Mouse (Mus musculus): ENCODE measurements around the gene Ski. TPM values are rescaled to one million over a fixed set of nuclear protein-coding genes. Genes with fewer than 3 reads are reported as not detected.

Ski gene
- polyA plus RNA-seq, 1 experiment from 2014 or later: 14.3 TPM

GRCm38 (mm10) chr4:155121222-155121621 is 101.2 kb downstream of the Ski start:
- Histone ChIP-seq H3K36me3 (ENCODE audit: control insufficient read depth, insufficient read depth, low read length) (no peaks in the 10 kb centered on the region), H3K4me3 (replicated peaks; ENCODE audit: low read depth, low read length) (no peak overlapping the region), H3K9ac (replicated peaks; ENCODE audit: low read length) (no peak overlapping the region), H3K27me3 (ENCODE audit: control insufficient read depth, insufficient read depth, low read length) (no peaks in the 10 kb centered on the region), H3K4me1 (ENCODE audit: control insufficient read depth, insufficient read depth, low read length) (peaks cover 13% of the 10 kb centered on the region), H3K9me3 (ENCODE audit: control insufficient read depth, low read length) (no peaks in the 10 kb centered on the region), H3K4me2 (ENCODE audit: low read length) (no peak overlapping the region), H3K27ac (replicated peaks; ENCODE audit: low read depth, low read length) (no peak overlapping the region)
- WGBS: 89% methylated on average over 6 of the region's 6 CpGs
- DNase-seq (no peak), ATAC-seq (ENCODE audit: low FRiP score, low TSS enrichment) (no peak)

- Histone ChIP-seq H3K36me3 (ENCODE audit: control insufficient read depth, insufficient read depth, low read length) (no peaks in the 10 kb centered on the region), H3K27ac (replicated peaks; ENCODE audit: low read depth, low read length) (no peak overlapping the region), H3K4me3 (replicated peaks; ENCODE audit: low read depth, low read length) (no peak overlapping the region), H3K9ac (replicated peaks; ENCODE audit: low read length) (no peak overlapping the region), H3K4me2 (ENCODE audit: low read length) (no peak overlapping the region), H3K9me3 (ENCODE audit: control insufficient read depth, low read length) (no peaks in the 10 kb centered on the region), H3K27me3 (ENCODE audit: control insufficient read depth, insufficient read depth, low read length) (no peaks in the 10 kb centered on the region), H3K4me1 (ENCODE audit: control insufficient read depth, insufficient read depth, low read length) (peaks cover 13% of the 10 kb centered on the region)
- DNase-seq (no peak), ATAC-seq (ENCODE audit: low FRiP score, low TSS enrichment) (no peak)
- WGBS: 84% methylated on average over 5 of the region's 5 CpGs
These were observed 101.8 kb downstream of the Ski start for GRCm38 (mm10) chr4:155120583-155120982.

DNA sequence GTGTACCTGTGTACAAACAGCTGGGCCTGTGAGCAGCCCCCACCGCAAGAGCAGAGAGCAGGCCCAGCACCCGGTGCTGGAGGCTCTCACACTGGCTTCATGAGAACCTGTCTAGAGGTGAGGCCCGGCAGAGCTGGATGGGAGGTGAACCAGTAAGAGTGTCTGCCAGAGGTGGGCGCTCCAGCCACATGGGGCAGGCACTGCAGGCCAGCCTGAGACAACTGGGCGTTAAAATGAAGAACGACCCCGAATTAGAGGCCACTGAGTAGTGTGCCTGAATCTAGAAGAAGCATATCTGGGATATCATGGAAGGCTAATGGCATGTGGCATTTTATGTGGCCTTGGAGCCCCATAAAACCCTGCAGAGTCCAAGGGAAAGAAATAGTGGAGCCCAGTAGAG is 102.4 kb downstream of the Ski start:
- no peak for ATAC-seq (ENCODE audit: low FRiP score, low TSS enrichment)
- WGBS: 88% methylated on average over 7 of the region's 7 CpGs

GRCm38 (mm10) chr4:155118278-155118677 is 104.1 kb downstream of the Ski start:
- ATAC-seq (ENCODE audit: low FRiP score, low TSS enrichment): no peak
- peaks cover 13% of the 10 kb centered on the region for H3K4me1 ChIP-seq (ENCODE audit: control insufficient read depth, insufficient read depth, low read length)
- no peak overlapping the region for H3K4me3 ChIP-seq (replicated peaks; ENCODE audit: low read depth, low read length)
- H3K27me3 ChIP-seq (ENCODE audit: control insufficient read depth, insufficient read depth, low read length): no peaks in the 10 kb centered on the region
- no peak overlapping the region for H3K27ac ChIP-seq (replicated peaks; ENCODE audit: low read depth, low read length)
- 51% methylated on average over 10 of the region's 10 CpGs for WGBS
- no peak overlapping the region for H3K4me2 ChIP-seq (ENCODE audit: low read length)
- no peaks in the 10 kb centered on the region for H3K36me3 ChIP-seq (ENCODE audit: control insufficient read depth, insufficient read depth, low read length)
- H3K9ac ChIP-seq (replicated peaks; ENCODE audit: low read length): no peak overlapping the region
- DNase-seq: no peak
- no peaks in the 10 kb centered on the region for H3K9me3 ChIP-seq (ENCODE audit: control insufficient read depth, low read length)

More for the DNA sequence above, 102.4 kb downstream of the Ski start:
- Histone ChIP-seq H3K27me3 (ENCODE audit: control insufficient read depth, insufficient read depth, low read length) (no peaks in the 10 kb centered on the region), H3K36me3 (ENCODE audit: control insufficient read depth, insufficient read depth, low read length) (no peaks in the 10 kb centered on the region), H3K4me1 (ENCODE audit: control insufficient read depth, insufficient read depth, low read length) (peaks cover 13% of the 10 kb centered on the region), H3K4me3 (replicated peaks; ENCODE audit: low read depth, low read length) (no peak overlapping the region), H3K27ac (replicated peaks; ENCODE audit: low read depth, low read length) (no peak overlapping the region), H3K9ac (replicated peaks; ENCODE audit: low read length) (no peak overlapping the region), H3K4me2 (ENCODE audit: low read length) (no peak overlapping the region), H3K9me3 (ENCODE audit: control insufficient read depth, low read length) (no peaks in the 10 kb centered on the region)
- no peak for DNase-seq

- Histone ChIP-seq H3K4me1 (ENCODE audit: control insufficient read depth, insufficient read depth, low read length) (peaks cover 8% of the 10 kb centered on the region), H3K4me3 (replicated peaks; ENCODE audit: low read depth, low read length) (no peak overlapping the region), H3K27ac (replicated peaks; ENCODE audit: low read depth, low read length) (no peak overlapping the region), H3K9ac (replicated peaks; ENCODE audit: low read length) (no peak overlapping the region), H3K9me3 (ENCODE audit: control insufficient read depth, low read length) (no peaks in the 10 kb centered on the region), H3K27me3 (ENCODE audit: control insufficient read depth, insufficient read depth, low read length) (no peaks in the 10 kb centered on the region), H3K4me2 (ENCODE audit: low read length) (no peak overlapping the region), H3K36me3 (ENCODE audit: control insufficient read depth, insufficient read depth, low read length) (no peaks in the 10 kb centered on the region)
- 84% methylated on average over 6 of the region's 6 CpGs for WGBS
- no peak for ATAC-seq (ENCODE audit: low FRiP score, low TSS enrichment)
- DNase-seq: no peak
These were observed 104.9 kb downstream of the Ski start for GRCm38 (mm10) chr4:155117396-155117978.

DNA sequence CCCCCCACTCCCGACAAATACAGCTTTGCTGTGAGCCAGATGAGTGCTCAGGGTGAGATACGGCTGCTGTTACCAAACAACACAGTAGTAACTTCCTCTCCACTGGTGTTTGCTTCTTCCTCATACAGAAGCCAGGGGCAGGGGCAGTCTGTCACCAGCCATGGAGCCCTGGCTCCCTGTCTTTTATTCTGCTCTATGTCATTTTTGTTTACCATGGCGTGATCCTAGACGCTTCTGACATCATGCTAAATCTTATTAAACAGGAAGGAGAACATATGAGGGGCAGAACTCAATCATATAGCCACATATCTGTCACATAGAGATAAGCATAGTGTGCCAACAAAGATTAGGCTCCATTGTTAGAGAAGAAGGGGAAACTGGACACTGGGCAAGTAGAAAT is 105.8 kb downstream of the Ski start:
- no peaks in the 10 kb centered on the region for H3K4me1 ChIP-seq (ENCODE audit: control insufficient read depth, insufficient read depth, low read length)

DNA sequence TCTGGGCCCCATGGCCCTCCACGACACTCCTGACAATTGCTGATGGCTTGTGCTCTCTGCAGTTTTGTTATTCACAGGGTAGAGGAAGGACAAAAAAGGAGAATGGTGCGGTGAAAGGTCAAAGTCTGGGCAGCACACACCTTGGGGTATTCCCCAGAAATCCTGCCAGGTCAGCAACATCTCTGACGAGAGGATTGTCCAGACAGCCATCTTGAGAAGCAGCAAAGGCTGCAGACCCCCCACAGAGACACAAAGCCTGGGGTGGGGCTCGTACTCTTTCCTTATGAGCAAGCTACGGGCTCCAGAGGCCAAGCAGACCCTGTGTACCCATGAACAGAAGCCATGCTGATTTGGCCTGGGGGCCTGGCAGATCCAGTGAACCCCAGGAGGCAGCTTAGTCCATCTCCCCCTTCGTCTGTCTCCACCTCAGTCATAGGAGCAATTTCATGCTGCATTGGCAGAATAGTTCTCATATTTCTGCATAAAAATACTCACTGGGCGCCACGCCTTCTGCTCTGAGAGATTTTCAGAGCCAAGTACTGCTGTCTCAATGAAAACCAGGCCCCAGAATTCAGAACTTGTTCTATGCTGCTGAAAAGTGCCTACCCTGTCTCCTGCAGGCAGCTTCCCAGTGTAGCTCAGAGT is 108.5 kb downstream of the Ski start:
- no peaks in the 10 kb centered on the region for H3K27me3 ChIP-seq (ENCODE audit: control insufficient read depth, insufficient read depth, low read length)
- H3K36me3 ChIP-seq (ENCODE audit: control insufficient read depth, insufficient read depth, low read length): no peaks in the 10 kb centered on the region
- ATAC-seq (ENCODE audit: low FRiP score, low TSS enrichment): no peak
- no peaks in the 10 kb centered on the region for H3K9me3 ChIP-seq (ENCODE audit: control insufficient read depth, low read length)
- no peak overlapping the region for H3K4me2 ChIP-seq (ENCODE audit: low read length)
- H3K4me3 ChIP-seq (replicated peaks; ENCODE audit: low read depth, low read length): no peak overlapping the region
- no peak for DNase-seq
- WGBS: 54% methylated on average over 8 of the region's 8 CpGs
- no peak overlapping the region for H3K9ac ChIP-seq (replicated peaks; ENCODE audit: low read length)
- no peak overlapping the region for H3K27ac ChIP-seq (replicated peaks; ENCODE audit: low read depth, low read length)
- no peaks in the 10 kb centered on the region for H3K4me1 ChIP-seq (ENCODE audit: control insufficient read depth, insufficient read depth, low read length)

More for the DNA sequence above, 105.8 kb downstream of the Ski start:
- Histone ChIP-seq H3K9ac (replicated peaks; ENCODE audit: low read length) (no peak overlapping the region), H3K9me3 (ENCODE audit: control insufficient read depth, low read length) (no peaks in the 10 kb centered on the region), H3K4me3 (replicated peaks; ENCODE audit: low read depth, low read length) (no peak overlapping the region), H3K27me3 (ENCODE audit: control insufficient read depth, insufficient read depth, low read length) (no peaks in the 10 kb centered on the region), H3K27ac (replicated peaks; ENCODE audit: low read depth, low read length) (no peak overlapping the region), H3K36me3 (ENCODE audit: control insufficient read depth, insufficient read depth, low read length) (no peaks in the 10 kb centered on the region), H3K4me2 (ENCODE audit: low read length) (no peak overlapping the region)
- no peak for ATAC-seq (ENCODE audit: low FRiP score, low TSS enrichment)
- no peak for DNase-seq
- WGBS: 83% methylated on average over 4 of the region's 4 CpGs

DNA sequence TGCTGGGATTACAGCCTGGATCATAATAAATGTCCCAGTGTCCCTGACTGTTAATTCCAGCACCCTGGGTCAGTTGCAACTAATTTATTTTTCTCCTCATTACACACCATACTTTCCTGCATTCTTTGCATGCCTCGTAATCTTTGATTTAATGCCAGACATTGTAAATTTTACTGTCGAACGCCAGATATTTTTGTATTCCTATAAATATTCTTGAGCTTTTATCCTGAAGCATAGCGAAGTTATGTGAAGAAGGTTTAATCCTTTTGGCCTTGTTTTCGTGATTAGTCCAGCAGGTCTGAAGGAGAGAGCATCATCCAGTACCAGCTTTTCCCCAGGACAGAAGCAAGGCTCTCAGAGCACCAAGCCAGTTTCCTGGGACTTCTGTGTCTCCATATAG is 112.9 kb downstream of the Ski start:
- no peak overlapping the region for H3K4me2 ChIP-seq (ENCODE audit: low read length)
- H3K4me3 ChIP-seq (replicated peaks; ENCODE audit: low read depth, low read length): no peak overlapping the region
- WGBS: 88% methylated on average over 5 of the region's 5 CpGs
- H3K4me1 ChIP-seq (ENCODE audit: control insufficient read depth, insufficient read depth, low read length): no peaks in the 10 kb centered on the region
- no peak overlapping the region for H3K9ac ChIP-seq (replicated peaks; ENCODE audit: low read length)
- no peaks in the 10 kb centered on the region for H3K9me3 ChIP-seq (ENCODE audit: control insufficient read depth, low read length)
- no peak overlapping the region for H3K27ac ChIP-seq (replicated peaks; ENCODE audit: low read depth, low read length)
- ATAC-seq (ENCODE audit: low FRiP score, low TSS enrichment) (no peak), DNase-seq (no peak)
- no peaks in the 10 kb centered on the region for H3K36me3 ChIP-seq (ENCODE audit: control insufficient read depth, insufficient read depth, low read length)
- no peaks in the 10 kb centered on the region for H3K27me3 ChIP-seq (ENCODE audit: control insufficient read depth, insufficient read depth, low read length)

GRCm38 (mm10) chr4:155107886-155108285 is 114.5 kb downstream of the Ski start:
- H3K36me3 ChIP-seq (ENCODE audit: control insufficient read depth, insufficient read depth, low read length): no peaks in the 10 kb centered on the region
- no peak overlapping the region for H3K27ac ChIP-seq (replicated peaks; ENCODE audit: low read depth, low read length)
- no peak overlapping the region for H3K9ac ChIP-seq (replicated peaks; ENCODE audit: low read length)
- H3K27me3 ChIP-seq (ENCODE audit: control insufficient read depth, insufficient read depth, low read length): no peaks in the 10 kb centered on the region
- DNase-seq (no peak), ATAC-seq (ENCODE audit: low FRiP score, low TSS enrichment) (no peak)
- H3K4me1 ChIP-seq (ENCODE audit: control insufficient read depth, insufficient read depth, low read length): no peaks in the 10 kb centered on the region
- H3K4me3 ChIP-seq (replicated peaks; ENCODE audit: low read depth, low read length): no peak overlapping the region
- no peak overlapping the region for H3K4me2 ChIP-seq (ENCODE audit: low read length)
- H3K9me3 ChIP-seq (ENCODE audit: control insufficient read depth, low read length): no peaks in the 10 kb centered on the region
- 89% methylated on average over 4 of the region's 4 CpGs for WGBS
